Mouse (Mus musculus): ENCODE data around the gene Gm9999. TPM values are rescaled to one million over a fixed set of nuclear protein-coding genes. Genes with fewer than 3 reads are reported as not detected.
A peak's percentile ranks its signal among the peaks of the same experiment; 100 is the strongest.

Gm9999 gene
- polyA plus RNA-seq (2012; ENCODE audit: insufficient read depth, insufficient read length, low replicate concordance, missing spikeins), result not detected in 2 replicates

DNA sequence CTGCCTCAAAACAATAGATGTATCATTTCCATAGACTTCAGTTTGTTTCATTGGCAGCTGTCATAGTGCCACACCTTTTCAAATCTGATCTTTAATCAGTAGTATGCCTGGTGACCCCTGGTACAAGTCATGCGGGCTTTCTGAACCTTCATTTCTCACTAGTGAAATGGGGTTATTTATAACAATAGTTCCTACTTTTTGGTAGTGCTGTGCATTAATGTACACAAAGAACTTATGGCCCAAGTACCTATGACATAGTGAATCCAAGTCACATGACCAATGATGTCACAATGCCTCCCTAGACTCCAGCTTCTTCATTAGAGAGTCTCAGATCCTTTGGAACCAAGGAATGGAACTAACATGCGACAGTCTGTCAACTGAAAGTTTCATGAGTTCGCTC lies at the start of gene Gm9999:
Gm9999 (plus strand) TSS at position 301 of the 400 bp plus-strand sequence.
- Histone ChIP-seq H3K4me3 (ENCODE audit: insufficient read depth, low read depth, low read length) (no peak within 1 kb of the TSS), H3K27ac (ENCODE audit: insufficient read depth, low read depth, low read length) (no peak within 1 kb of the TSS), H3K4me1 (ENCODE audit: control insufficient read depth, insufficient read depth, low read length) (peaks cover 3% of the 10 kb centered on the region)
- WGBS, result 96% methylated on average over 3 of the region's 3 CpGs
- TF ChIP-seq POLR2A (IDR thresholded peaks at IDR 0.05; ENCODE audit: insufficient read depth, low read depth, low read length), result no peak
- no peak for TF ChIP-seq CTCF (IDR thresholded peaks at IDR 0.05; ENCODE audit: insufficient read depth, low read depth, low read length)

DNA sequence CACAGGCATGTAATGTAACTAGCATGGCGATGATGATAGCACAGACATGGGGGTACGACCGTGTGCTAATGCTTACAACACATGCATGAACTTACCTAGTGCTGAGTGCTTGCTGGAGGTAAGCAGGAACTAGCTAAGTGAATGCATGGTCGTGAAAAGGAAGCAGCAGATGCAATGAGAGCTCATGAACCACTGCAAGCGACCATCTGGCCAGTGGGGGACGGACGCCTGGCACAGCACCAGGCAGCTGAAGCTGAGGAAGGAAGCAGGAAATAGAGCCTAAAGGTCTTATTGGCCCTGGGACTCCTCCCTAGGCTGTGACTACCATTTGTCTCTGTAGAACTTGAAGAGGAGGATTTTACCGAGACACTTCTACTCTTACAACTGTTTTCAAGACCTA lies 48.6 kb upstream of the Gm9999 start:
- 83% methylated on average over 8 of the region's 8 CpGs for WGBS

DNA sequence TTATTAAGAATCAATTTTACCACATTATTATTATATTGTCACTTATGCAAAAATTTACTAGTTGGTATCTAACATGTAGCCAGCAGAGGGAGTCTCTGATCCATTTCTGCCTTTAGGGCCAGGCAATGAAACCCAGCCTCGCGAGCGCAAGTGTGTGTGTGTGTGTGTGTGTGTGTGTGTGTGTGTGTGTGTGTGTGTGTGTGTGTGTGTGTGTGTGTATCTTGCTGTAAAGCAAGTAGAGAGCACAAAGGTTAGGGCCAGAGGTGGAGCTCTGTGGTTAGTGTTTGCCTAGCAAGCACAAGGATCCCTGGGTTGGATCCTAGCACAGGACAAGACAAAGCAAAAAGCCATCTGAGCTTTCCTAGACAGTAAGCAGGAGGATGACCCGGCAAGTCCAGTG lies 47.5 kb upstream of the Gm9999 start:
- Histone ChIP-seq H3K4me3 (ENCODE audit: insufficient read depth, low read depth, low read length) (no peak overlapping the region), H3K4me1 (ENCODE audit: control insufficient read depth, insufficient read depth, low read length) (no peaks in the 10 kb centered on the region), H3K27ac (ENCODE audit: insufficient read depth, low read depth, low read length) (no peak overlapping the region)
- WGBS, result 26% methylated on average over 4 of the region's 4 CpGs
- TF ChIP-seq POLR2A (IDR thresholded peaks at IDR 0.05; ENCODE audit: insufficient read depth, low read depth, low read length), result no peak

More for the DNA sequence above, 48.6 kb upstream of the Gm9999 start:
- no peak overlapping the region for H3K4me3 ChIP-seq (ENCODE audit: insufficient read depth, low read depth, low read length)
- TF ChIP-seq CTCF (IDR thresholded peaks at IDR 0.05; ENCODE audit: insufficient read depth, low read depth, low read length), result no peak
- TF ChIP-seq POLR2A (IDR thresholded peaks at IDR 0.05; ENCODE audit: insufficient read depth, low read depth, low read length), result no peak
- no peaks in the 10 kb centered on the region for H3K4me1 ChIP-seq (ENCODE audit: control insufficient read depth, insufficient read depth, low read length)
- no peak overlapping the region for H3K27ac ChIP-seq (ENCODE audit: insufficient read depth, low read depth, low read length)

DNA sequence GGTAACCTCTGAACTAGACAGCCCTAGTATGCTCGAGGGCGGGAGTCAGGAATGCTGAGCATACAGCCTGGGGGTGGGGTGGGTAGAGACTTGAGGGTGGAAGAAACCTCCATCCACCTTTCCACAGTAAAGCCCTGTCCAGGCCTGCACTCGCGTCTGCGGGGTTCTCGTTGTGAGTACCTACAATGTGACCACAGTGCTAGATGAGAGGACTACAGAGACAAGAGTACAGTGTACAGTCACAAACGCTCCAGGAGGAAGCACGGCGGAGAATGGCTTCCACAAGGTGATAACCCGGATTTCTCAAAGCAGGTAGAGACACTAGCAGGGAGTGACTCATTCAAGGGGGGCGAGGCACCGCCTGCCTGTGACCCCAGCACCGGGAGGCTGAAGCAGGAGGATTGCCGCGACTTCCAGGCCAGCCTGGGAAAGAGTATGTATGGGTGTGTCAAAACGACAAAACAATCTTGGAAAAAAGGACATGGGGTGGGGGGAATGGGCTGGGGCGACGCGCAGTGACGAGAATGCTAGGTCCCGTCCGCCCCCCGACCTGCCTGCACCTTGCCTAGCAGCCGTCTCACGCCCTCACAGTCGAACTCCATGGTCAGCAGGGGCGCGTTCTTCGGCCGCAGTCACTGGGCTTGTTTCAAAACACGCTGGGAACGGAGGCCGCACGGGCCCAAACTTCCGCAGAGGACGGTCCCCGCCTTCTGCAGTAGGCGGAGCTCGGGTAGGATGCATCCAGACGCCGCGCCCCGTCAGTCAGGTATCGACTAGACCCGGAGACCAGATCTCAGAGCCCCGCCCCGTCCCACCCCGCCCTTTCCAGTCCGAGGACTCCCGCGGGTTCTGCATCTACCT lies 25.3 kb upstream of the Gm9999 start, which contains the start of gene Uevld:
Uevld (minus strand) TSS at position 697 of the 861 bp plus-strand sequence.
- H3K4me3 ChIP-seq (ENCODE audit: insufficient read depth, low read depth, low read length), result peak within 1 kb of the TSS; percentile 52
- peaks cover 4% of the 10 kb centered on the region; the same call in 1 of the 2 replicates for H3K4me1 ChIP-seq (ENCODE audit: control insufficient read depth, insufficient read depth, low read length)
- WGBS, result 1% methylated on average over 51 of the region's 51 CpGs
- no peak within 1 kb of the TSS for H3K27ac ChIP-seq (ENCODE audit: insufficient read depth, low read depth, low read length)
- no peak for TF ChIP-seq POLR2A (IDR thresholded peaks at IDR 0.05; ENCODE audit: insufficient read depth, low read depth, low read length)
- no peak for TF ChIP-seq CTCF (IDR thresholded peaks at IDR 0.05; ENCODE audit: insufficient read depth, low read depth, low read length)

DNA sequence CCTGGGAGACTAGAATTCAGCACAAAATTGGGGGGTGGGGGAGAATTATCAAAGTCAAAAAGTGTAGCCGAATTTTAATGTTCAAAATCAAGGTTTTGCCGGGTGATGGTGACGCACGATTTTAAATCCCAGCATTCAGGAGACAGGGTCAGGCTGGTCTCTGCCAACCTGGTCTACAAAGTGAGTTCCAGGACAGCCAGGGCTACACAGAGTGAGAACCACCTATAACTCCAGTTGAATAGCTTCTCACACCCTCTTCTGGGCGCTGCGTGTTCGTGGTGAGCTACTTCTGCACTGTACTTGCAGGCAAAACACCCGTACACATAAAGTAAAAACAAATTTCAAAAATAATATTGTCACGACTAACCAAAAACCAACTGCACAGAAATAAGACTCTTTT lies 24.5 kb upstream of the Gm9999 start:
- no peak for TF ChIP-seq POLR2A (IDR thresholded peaks at IDR 0.05; ENCODE audit: insufficient read depth, low read depth, low read length)
- no peak for TF ChIP-seq CTCF (IDR thresholded peaks at IDR 0.05; ENCODE audit: insufficient read depth, low read depth, low read length)
- H3K4me3 ChIP-seq (ENCODE audit: insufficient read depth, low read depth, low read length), result peak overlapping the region; percentile 52
- no peak overlapping the region for H3K27ac ChIP-seq (ENCODE audit: insufficient read depth, low read depth, low read length)
- WGBS, result 10% methylated on average over 9 of the region's 9 CpGs
- H3K4me1 ChIP-seq (ENCODE audit: control insufficient read depth, insufficient read depth, low read length), result peaks cover 4% of the 10 kb centered on the region; the same call in 1 of the 2 replicates

DNA sequence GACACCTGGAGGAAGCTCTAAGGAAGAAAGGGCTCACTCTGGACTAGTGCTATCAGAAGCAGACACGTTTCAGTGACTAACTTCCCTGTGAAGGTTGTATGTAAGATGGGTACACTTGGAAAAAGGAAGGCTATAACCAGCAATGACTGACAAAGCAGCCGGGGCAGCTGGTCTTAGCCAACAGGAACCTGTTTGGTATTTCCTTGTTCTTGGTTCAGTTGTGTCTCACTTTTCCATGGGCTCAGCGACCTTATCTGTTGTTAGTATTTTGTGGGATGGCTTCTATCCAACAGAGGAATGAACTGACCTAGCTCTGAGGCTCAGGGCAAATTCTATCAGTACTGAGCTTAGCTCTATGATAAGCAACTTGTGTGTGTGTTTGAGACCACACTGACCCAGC lies 22.4 kb upstream of the Gm9999 start:
- Histone ChIP-seq H3K4me1 (ENCODE audit: control insufficient read depth, insufficient read depth, low read length) (peaks cover 4% of the 10 kb centered on the region; the same call in 1 of the 2 replicates), H3K4me3 (ENCODE audit: insufficient read depth, low read depth, low read length) (no peak overlapping the region), H3K27ac (ENCODE audit: insufficient read depth, low read depth, low read length) (no peak overlapping the region)
- no peak for TF ChIP-seq POLR2A (IDR thresholded peaks at IDR 0.05; ENCODE audit: insufficient read depth, low read depth, low read length)
- TF ChIP-seq CTCF (IDR thresholded peaks at IDR 0.05; ENCODE audit: insufficient read depth, low read depth, low read length), result no peak
- 69% methylated on average over 3 of the region's 3 CpGs for WGBS

DNA sequence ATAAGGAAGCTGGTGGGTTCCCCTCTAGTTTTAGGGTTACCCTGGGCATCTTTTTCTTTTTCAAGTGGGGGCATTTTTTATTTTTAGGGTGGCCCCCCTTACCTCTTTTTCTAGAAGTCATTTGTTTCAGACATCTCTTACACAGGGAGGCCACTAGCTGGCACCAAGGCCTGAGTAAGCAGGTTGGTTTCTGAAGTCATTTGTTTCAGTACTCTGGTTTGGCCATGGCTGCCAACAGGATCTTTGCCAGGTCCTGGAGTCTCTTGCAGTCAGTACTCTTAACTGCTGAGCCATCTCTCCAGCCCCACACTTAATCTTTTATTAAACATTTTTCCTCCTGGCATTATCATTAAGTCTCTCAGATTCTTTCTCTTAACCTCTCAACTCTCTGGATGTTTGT lies 21.2 kb upstream of the Gm9999 start:
- Histone ChIP-seq H3K4me3 (ENCODE audit: insufficient read depth, low read depth, low read length) (no peak overlapping the region), H3K4me1 (ENCODE audit: control insufficient read depth, insufficient read depth, low read length) (peaks cover 4% of the 10 kb centered on the region; the same call in 1 of the 2 replicates), H3K27ac (ENCODE audit: insufficient read depth, low read depth, low read length) (no peak overlapping the region)
- no peak for TF ChIP-seq POLR2A (IDR thresholded peaks at IDR 0.05; ENCODE audit: insufficient read depth, low read depth, low read length)
- no peak for TF ChIP-seq CTCF (IDR thresholded peaks at IDR 0.05; ENCODE audit: insufficient read depth, low read depth, low read length)

DNA sequence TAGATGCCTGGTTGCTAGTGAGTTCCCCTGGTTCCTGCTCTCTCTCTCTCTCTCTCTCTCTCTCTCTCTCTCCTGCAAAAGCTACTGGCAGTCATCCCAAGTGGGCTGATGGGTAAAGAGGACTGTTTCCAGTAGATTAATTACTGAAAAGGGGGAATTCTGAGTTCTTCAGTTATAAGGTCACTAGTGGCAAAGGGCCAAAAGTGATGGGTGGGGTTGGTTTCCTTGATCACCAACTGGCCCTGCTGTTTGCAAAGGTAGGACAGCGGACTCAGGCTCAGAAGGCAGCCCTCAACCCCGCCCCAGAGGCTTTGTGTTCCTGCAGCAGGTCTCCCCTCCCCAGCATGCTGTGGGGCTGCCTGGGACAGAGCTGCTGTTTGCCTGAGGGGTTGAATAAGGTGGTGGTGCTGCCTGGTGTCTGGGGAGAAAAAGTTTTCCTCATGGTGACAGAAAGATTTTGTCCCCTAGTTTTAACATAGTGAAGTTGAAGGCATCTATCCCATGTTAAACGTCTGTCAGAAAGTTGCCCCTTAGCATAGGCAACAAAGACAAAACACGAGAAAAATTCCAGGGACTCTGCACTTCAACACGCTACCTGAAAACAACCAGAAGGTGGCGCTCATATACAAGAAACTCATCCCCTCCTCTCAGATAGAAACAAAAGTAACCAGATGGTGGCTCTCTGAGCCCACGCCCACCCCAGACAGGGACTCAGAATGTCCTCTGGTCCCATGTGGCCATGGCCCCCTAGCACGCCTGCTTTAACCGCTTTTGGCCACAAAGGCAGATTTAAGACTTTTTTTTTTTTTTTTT lies 20.4 kb upstream of the Gm9999 start:
- Histone ChIP-seq H3K4me3 (ENCODE audit: insufficient read depth, low read depth, low read length) (no peak overlapping the region), H3K4me1 (ENCODE audit: control insufficient read depth, insufficient read depth, low read length) (peaks cover 2% of the 10 kb centered on the region; the same call in 1 of the 2 replicates), H3K27ac (ENCODE audit: insufficient read depth, low read depth, low read length) (no peak overlapping the region)
- no peak for TF ChIP-seq POLR2A (IDR thresholded peaks at IDR 0.05; ENCODE audit: insufficient read depth, low read depth, low read length)
- 0 out of 2 replicates have a peak, but pooled peaks have one; percentile 24 for TF ChIP-seq CTCF (IDR thresholded peaks at IDR 0.05; ENCODE audit: insufficient read depth, low read depth, low read length)
- WGBS, result under 1% methylated on average over 9 of the region's 9 CpGs

DNA sequence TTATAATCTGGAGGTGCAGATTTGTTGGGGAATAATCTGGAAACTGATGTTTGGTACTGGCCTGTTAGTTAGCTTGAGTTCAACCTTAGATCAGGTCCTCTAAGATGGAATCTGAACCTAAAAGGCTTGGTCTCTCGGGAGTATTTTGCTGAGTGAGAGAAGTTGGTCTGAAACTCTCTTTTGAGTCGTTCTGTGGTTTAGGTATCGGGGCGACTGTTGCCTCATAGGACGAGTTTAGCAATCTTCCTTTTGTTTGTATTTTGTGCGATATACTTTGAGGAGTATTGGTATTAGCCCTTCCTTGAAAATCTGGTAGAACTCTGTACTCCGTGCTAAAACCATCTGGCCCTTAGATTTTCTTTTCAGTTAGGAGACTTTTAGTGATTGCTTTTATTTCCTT lies 19.3 kb upstream of the Gm9999 start:
- no peak overlapping the region for H3K4me3 ChIP-seq (ENCODE audit: insufficient read depth, low read depth, low read length)
- H3K4me1 ChIP-seq (ENCODE audit: control insufficient read depth, insufficient read depth, low read length), result no peaks in the 10 kb centered on the region
- WGBS, result 91% methylated on average over 7 of the region's 7 CpGs
- no peak overlapping the region for H3K27ac ChIP-seq (ENCODE audit: insufficient read depth, low read depth, low read length)
- TF ChIP-seq CTCF (IDR thresholded peaks at IDR 0.05; ENCODE audit: insufficient read depth, low read depth, low read length) (no peak), POLR2A (IDR thresholded peaks at IDR 0.05; ENCODE audit: insufficient read depth, low read depth, low read length) (no peak)

Data from olfactory bulb, adult 2 months (tissue).